Mouse (Mus musculus) bone marrow macrophage, adult 2 months (primary cell): Measurements from ENCODE around the gene Ormdl2. TPM values are rescaled to one million over a fixed set of nuclear protein-coding genes. Genes with fewer than 3 reads are reported as not detected.
A peak's percentile ranks its signal among the peaks of the same experiment; 100 is the strongest.
"Not testable (repeated sequence)": the region's sequence is repeated elsewhere in the genome, so short reads cannot be mapped to it uniquely, and the experiment has no call there.

Experiments used
- H3K27ac ChIP-seq: 2 replicates; pipeline ENCODE4 v1.5.1; 2012; ENCODE audit warnings: low read depth, low read length; ENCODE audit not compliant: insufficient read depth
- H3K4me1 ChIP-seq: 2 replicates; pipeline ENCODE4 v1.6.1; 2012; ENCODE audit warnings: low read length; ENCODE audit not compliant: control insufficient read depth, insufficient read depth
- H3K4me3 ChIP-seq: 2 replicates; pipeline ENCODE4 v1.5.1; 2012; ENCODE audit warnings: mild to moderate bottlenecking, low read length, moderate library complexity; ENCODE audit not compliant: insufficient read depth
- CTCF ChIP-seq: IDR thresholded peaks from 2 replicates; pipeline ENCODE4 v1.5.1; 2012; ENCODE audit warnings: low read depth, mild to moderate bottlenecking, low read length, moderate library complexity
- POLR2A ChIP-seq: IDR thresholded peaks from 2 replicates; pipeline ENCODE4 v1.6.1; 2012; ENCODE audit warnings: mild to moderate bottlenecking, low read depth, low read length, borderline replicate concordance
- polyA plus RNA-seq: library from polyadenylated mRNA; stranded (reverse); fragments of >200 nt; gene quantifications from 2 replicates; pipeline ENCODE4 v1.2.4, GENCODE M21; 2012; ENCODE audit not compliant: missing spikeins, insufficient read depth, insufficient read length

Ormdl2 gene
- polyA plus RNA-seq, 1 experiment, result 78.1 TPM

GRCm38 (mm10) chr10:128840612-128841011 is 19.2 kb upstream of the Ormdl2 start:
- Histone ChIP-seq H3K4me1 (no peaks in the 10 kb centered on the region), H3K27ac (no peak overlapping the region), H3K4me3 (no peak overlapping the region)
- TF ChIP-seq POLR2A (no peak), CTCF (no peak)

DNA sequence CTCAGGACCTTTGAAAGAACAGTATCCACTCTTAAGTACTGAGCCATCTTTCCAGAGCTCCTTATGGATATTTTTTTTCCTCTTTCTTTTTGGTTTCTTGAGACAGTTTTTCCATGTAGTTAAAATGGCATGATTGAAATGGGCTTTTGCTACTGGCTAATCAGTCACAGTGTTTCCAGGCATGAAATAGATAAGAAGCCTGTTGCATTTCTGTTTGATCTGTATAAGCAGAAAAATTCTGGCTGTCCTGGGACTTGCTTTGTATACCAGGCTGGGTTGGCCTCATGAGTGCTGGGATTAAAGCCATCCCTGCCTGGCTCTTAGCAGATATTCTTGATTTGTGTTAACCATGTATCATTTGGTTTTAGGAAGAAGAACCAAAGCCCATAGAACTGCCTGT is 18.0 kb upstream of the Ormdl2 start:
- Histone ChIP-seq H3K4me3 (no peak overlapping the region), H3K4me1 (no peaks in the 10 kb centered on the region), H3K27ac (no peak overlapping the region)
- TF ChIP-seq CTCF (no peak), POLR2A (no peak)

DNA sequence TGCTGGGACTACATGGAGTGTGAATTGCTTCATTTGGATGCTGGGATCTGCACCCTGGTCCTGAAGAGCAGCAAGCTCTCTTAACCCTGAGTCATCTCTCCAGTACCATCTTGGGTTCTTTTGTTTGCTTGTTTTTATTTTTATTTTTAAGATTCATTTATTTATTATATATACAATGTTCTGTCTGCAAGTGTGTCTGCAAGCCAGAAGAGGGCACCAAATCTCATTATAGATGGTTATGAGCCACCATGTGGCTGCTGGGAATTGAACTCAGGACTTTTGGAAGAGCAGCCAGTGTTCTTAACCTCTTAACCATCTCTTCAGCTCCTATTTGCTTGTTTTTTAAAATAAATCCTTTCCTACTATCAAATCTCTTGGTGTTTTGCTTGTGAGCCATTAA is 16.0 kb upstream of the Ormdl2 start:
- no peak overlapping the region for H3K4me3 ChIP-seq
- H3K4me1 ChIP-seq, result no peaks in the 10 kb centered on the region
- no peak overlapping the region for H3K27ac ChIP-seq
- TF ChIP-seq CTCF (no peak), POLR2A (no peak)

- H3K4me3 ChIP-seq, result no peak overlapping the region
- H3K27ac ChIP-seq, result no peak overlapping the region
- TF ChIP-seq CTCF (no peak), POLR2A (no peak)
- H3K4me1 ChIP-seq, result peaks cover 12% of the 10 kb centered on the region
Observed at GRCm38 (mm10) chr10:128823821-128824220, 2.4 kb upstream of the Ormdl2 start.

DNA sequence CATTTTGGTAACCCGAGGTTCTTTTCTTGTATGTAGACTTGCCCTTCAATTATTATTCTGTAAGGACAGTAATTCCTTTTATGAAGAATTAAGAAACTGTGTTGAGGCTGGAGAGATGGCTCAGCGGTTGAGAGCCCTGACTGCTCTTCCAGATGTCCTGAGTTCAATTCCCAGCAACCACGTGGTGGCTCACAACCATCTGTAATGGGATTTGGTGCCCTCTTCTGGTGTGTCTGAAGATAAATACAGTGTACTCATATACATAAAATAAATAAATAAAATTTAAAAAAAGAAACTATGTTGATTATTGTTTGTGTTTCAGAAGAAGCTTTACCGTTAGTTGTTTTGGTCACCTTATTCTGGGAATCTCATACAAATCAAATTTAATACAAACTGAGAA is 1.6 kb upstream of the Ormdl2 start:
- H3K27ac ChIP-seq, result not testable (repeated sequence)
- Histone ChIP-seq H3K4me3 (peak overlapping the region; percentile 68), H3K4me1 (peaks cover 12% of the 10 kb centered on the region)

- Histone ChIP-seq H3K4me1 (peaks cover 12% of the 10 kb centered on the region), H3K4me3 (peak overlapping the region; percentile 68), H3K27ac (peak overlapping the region; percentile 10)
- no peak for TF ChIP-seq POLR2A
- no peak for TF ChIP-seq CTCF
Observed at GRCm38 (mm10) chr10:128822135-128822534, 690 bp upstream of the Ormdl2 start.

DNA sequence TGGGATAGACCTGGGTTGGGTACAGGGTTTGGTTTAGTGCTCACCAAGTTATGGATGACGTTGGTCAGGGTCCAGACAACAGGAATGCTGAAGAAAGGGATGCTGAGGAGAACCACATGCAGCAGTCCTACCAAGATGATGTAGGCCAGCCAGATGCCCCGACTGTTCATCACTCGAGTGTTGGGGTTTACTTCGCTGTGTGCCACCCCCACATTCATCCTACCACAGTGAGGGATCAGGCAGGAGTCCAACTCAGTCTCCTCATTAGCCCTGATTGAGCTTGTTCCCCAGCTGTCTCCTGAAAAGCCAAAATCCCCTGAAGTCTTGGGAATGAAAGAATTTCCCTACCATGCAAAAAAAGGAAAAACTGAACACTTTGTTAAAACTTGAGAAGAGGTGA is 1.2 kb downstream of the Ormdl2 start:
- TF ChIP-seq CTCF, result no peak
- TF ChIP-seq POLR2A, result no peak
- peaks cover 10% of the 10 kb centered on the region for H3K4me1 ChIP-seq
- H3K4me3 ChIP-seq, result 0 out of 2 replicates have a peak overlapping the region, but pooled peaks have one; percentile 10
- H3K27ac ChIP-seq, result no peak overlapping the region

GRCm38 (mm10) chr10:128817033-128817432 is 4.4 kb downstream of the Ormdl2 start, which contains the start of gene Sarnp:
Sarnp (plus strand) TSS chr10:128817333.
- no peak for TF ChIP-seq POLR2A
- no peak for TF ChIP-seq CTCF

GRCm38 (mm10) chr10:128807018-128807417 is 14.4 kb downstream of the Ormdl2 start:
- Histone ChIP-seq H3K4me3 (peak overlapping the region; percentile 84), H3K27ac (no peak overlapping the region), H3K4me1 (peaks cover 29% of the 10 kb centered on the region)
- TF ChIP-seq CTCF, result no peak

More at GRCm38 (mm10) chr10:128817033-128817432, 4.4 kb downstream of the Ormdl2 start, which contains the start of gene Sarnp:
- Histone ChIP-seq H3K27ac (no peak within 1 kb of the TSS), H3K4me3 (no peak within 1 kb of the TSS), H3K4me1 (peaks cover 4% of the 10 kb centered on the region; the same call in 1 of the 2 replicates)

- peak overlapping the region; percentile 84 for H3K4me3 ChIP-seq
- no peak for TF ChIP-seq CTCF
- TF ChIP-seq POLR2A, result no peak
- H3K4me1 ChIP-seq, result peaks cover 29% of the 10 kb centered on the region
- H3K27ac ChIP-seq, result no peak overlapping the region
Observed at GRCm38 (mm10) chr10:128806086-128806485, 15.4 kb downstream of the Ormdl2 start.
